23 mouse cellular contexts compared by ENCODE assay signal in the genomic region with DNA sequence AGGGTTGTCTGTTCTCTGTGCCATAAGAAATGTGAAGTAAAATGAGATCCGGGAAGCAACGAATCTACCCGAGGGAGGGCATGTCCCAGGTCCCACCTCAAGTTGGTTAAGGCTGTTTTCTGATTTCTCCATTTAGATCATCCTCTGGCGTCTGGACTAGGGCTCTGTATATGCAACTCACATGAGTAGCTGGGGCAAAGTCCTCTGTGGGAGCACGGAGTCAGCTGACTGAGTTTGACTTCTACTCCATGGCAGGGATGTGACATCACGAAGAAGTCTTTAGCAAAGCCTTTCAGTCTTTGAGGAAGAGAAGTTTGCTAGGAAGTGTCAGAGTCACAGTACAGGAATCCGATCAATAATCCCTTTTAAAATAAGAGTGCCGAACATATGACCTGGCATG. TPM values are rescaled to one million over a fixed set of nuclear protein-coding genes. Genes with fewer than 3 reads are reported as not detected.
DNase-seq lines count a peak whose midpoint lies in the region; TF ChIP-seq lines count a peak whose summit lies in the region.
"Had no signal": no experiment of that assay in that cellular context is flagged by ENCODE, and none has a peak within 500 bp of the region (broad histone marks: within the 10 kb centered on the region; RNA-seq: fewer than 3 reads in every experiment).

No protein-coding gene starts in this region.

- H3K36me3 ChIP-seq in kidney, adult 2 months (ENCODE audit: control insufficient read depth, insufficient read depth, low read length), result peaks cover 6% of the 10 kb centered on the region

- TF ChIP-seq POLR2A in kidney, adult 2 months (IDR thresholded peaks at IDR 0.05; ENCODE audit: low read depth, low read length), result no peak
- no peak for TF ChIP-seq POLR2A in lung, adult 2 months (IDR thresholded peaks at IDR 0.05; ENCODE audit: borderline replicate concordance, extremely low read depth, low read depth, low read length)

- H3K4me1 ChIP-seq in kidney, adult 2 months (ENCODE audit: control insufficient read depth, insufficient read depth, low read length), result peaks cover 2% of the 10 kb centered on the region; the same call in 1 of the 2 replicates
- no peaks in the 10 kb centered on the region for H3K4me1 ChIP-seq in lung, adult 2 months (ENCODE audit: control insufficient read depth, insufficient read depth, low read length)
- H3K4me1 ChIP-seq: embryonic facial prominence, embryonic 13.5 days; embryonic facial prominence, embryonic 15.5 days; forebrain, embryonic 10.5 days; forebrain, embryonic 12.5 days had no signal

- WGBS in kidney, adult 2 months, result 80% methylated on average over 8 of the region's 8 CpGs
- WGBS in lung, adult 2 months, result 90% methylated on average over 8 of the region's 8 CpGs

- no peak for TF ChIP-seq CTCF in kidney, adult 2 months (conservative IDR thresholded peaks at IDR 0.05; ENCODE audit: insufficient read depth, insufficient read length, low read depth, low read length)
- TF ChIP-seq CTCF in lung, adult 2 months (IDR thresholded peaks at IDR 0.05; ENCODE audit: insufficient read depth, low read length), result no peak

- no peak overlapping the region for H3K27ac ChIP-seq in kidney, adult 2 months (ENCODE audit: insufficient read depth, low read depth, low read length)
- H3K27ac ChIP-seq: embryonic facial prominence, embryonic 13.5 days; embryonic facial prominence, embryonic 15.5 days; forebrain, embryonic 10.5 days; forebrain, embryonic 12.5 days had no signal

- no peaks in the 10 kb centered on the region for H3K27me3 ChIP-seq in kidney, adult 2 months (replicated peaks; ENCODE audit: control insufficient read depth, insufficient read depth, low read length)
- H3K27me3 ChIP-seq: embryonic facial prominence, embryonic 13.5 days; embryonic facial prominence, embryonic 15.5 days; forebrain, embryonic 12.5 days had no signal

- DNase-seq in heart, adult 11 months, result peak; percentile 61
- no peak for DNase-seq in heart, postnatal 4 days
- DNase-seq in kidney, adult 2 months, result peak; percentile 19
- DNase-seq in kidney, postnatal 25 days, result no peak
- peak; percentile 67 for DNase-seq in yolk sac, embryonic 10.5 days (ENCODE audit: low spot score)
- no peak for DNase-seq in lung, adult 2 months
- DNase-seq: adrenal gland, adult 2 months; adrenal gland, postnatal 10 days; adrenal gland, postnatal 25 days; B cell, adult 2 months; cerebellum, adult 11 months; cerebellum, adult 18-20 months; cerebellum, adult 8-10 months; cerebellum, adult 9-11 months; cerebellum, postnatal 14 days; cerebellum, postnatal 36 days; embryo, embryonic 11 days had no signal

- no peak overlapping the region for H3K4me3 ChIP-seq in kidney, adult 2 months (ENCODE audit: insufficient read depth, low read depth, low read length)
- no peak overlapping the region for H3K4me3 ChIP-seq in lung, adult 2 months (replicated peaks; ENCODE audit: extremely low read depth, low read depth, low read length)
- H3K4me3 ChIP-seq: embryonic facial prominence, embryonic 13.5 days; embryonic facial prominence, embryonic 15.5 days; erythroblast, embryonic 14.5 days; forebrain, embryonic 10.5 days; forebrain, embryonic 12.5 days had no signal

RNA-seq across cellular contexts. Expression of a gene that starts 20.7 kb away (rescaled TPM):
- 1 to 10 TPM; 5.2 to 5.4 TPM for total RNA-seq in heart, postnatal 4 days (2021)
- polyA plus RNA-seq in kidney, adult 2 months (2012; rRNA removed), result 23.3 and 42.8 TPM in 2 replicates
- polyA plus RNA-seq in lung, adult 2 months (2012; rRNA removed), result 22.2 and 23.7 TPM in 2 replicates
- total RNA-seq: MEL had no signal

RNA-seq across cellular contexts. Expression of a gene that starts 40.0 kb away (rescaled TPM):
- 10 to 100 TPM; 56.8 to 59.6 TPM for total RNA-seq in heart, postnatal 4 days (2021)
- 26.9 and 32.3 TPM in 2 replicates for polyA plus RNA-seq in kidney, adult 2 months (2012; rRNA removed)
- 61.9 and 79.7 TPM in 2 replicates for polyA plus RNA-seq in lung, adult 2 months (2012; rRNA removed)

Comparison
In these comparisons a context has a peak if more than half of its experiments do, and no peak if none do; other contexts are left out.
1. DNase-seq: peak in heart, adult 11 months (single experiment), kidney, adult 2 months (single experiment) and yolk sac, embryonic 10.5 days (single experiment); none in heart, postnatal 4 days (single experiment), kidney, postnatal 25 days (0 of 2) and lung, adult 2 months (single experiment).